Mouse (Mus musculus): ENCODE data around the gene Gucy2e.

- TF ChIP-seq CTCF (IDR thresholded peaks at IDR 0.05; ENCODE audit: borderline replicate concordance, control insufficient read depth, extremely low read depth, insufficient read depth, low read length, poor library complexity) (no peak), POLR2A (IDR thresholded peaks at IDR 0.05; ENCODE audit: control insufficient read depth, extremely low read depth, insufficient read depth, low read length, poor library complexity) (no peak)
Observed at GRCm38 (mm10) chr11:69221070-69221469, 15.8 kb downstream of the Gucy2e start.

All from thymus, adult 2 months (tissue).